Mouse (Mus musculus) erythroblast, embryonic 14.5 days (primary cell): Measurements from ENCODE around the gene Lce1d. TPM values are rescaled to one million over a fixed set of nuclear protein-coding genes. Genes with fewer than 3 reads are reported as not detected.

Experiments used
- H3K27me3 ChIP-seq: 2 replicates; pipeline ENCODE4 v1.6.1; 2012; ENCODE audit warnings: inconsistent platforms; ENCODE audit not compliant: control insufficient read depth
- H3K36me3 ChIP-seq: 2 replicates; pipeline ENCODE4 v1.6.1; 2012; ENCODE audit warnings: mild to moderate bottlenecking, inconsistent platforms; ENCODE audit not compliant: control insufficient read depth
- H3K4me1 ChIP-seq: 2 replicates; pipeline ENCODE4 v1.6.1; 2012; ENCODE audit warnings: inconsistent platforms; ENCODE audit not compliant: control insufficient read depth
- H3K4me3 ChIP-seq: replicated peaks from 2 replicates; pipeline ENCODE3; 2012; ENCODE audit warnings: moderate library complexity, mild to moderate bottlenecking, inconsistent platforms
- H3K9me3 ChIP-seq: 2 replicates; pipeline ENCODE4 v1.6.1; 2012; ENCODE audit warnings: low read length, inconsistent platforms, mixed read lengths; ENCODE audit not compliant: control insufficient read depth
- GATA1 ChIP-seq: IDR thresholded peaks from 2 replicates; pipeline ENCODE4 v1.6.1; 2012; ENCODE audit warnings: low read length, inconsistent platforms, mixed read lengths
- TAL1 ChIP-seq: IDR thresholded peaks from 3 replicates; pipeline ENCODE4 v1.6.1; 2012; ENCODE audit warnings: low read length, inconsistent platforms, mixed read lengths
- polyA plus RNA-seq: library from polyadenylated mRNA; stranded (reverse); fragments of >175 nt; gene quantifications from 2 replicates; pipeline ENCODE4 v1.2.3, GENCODE M21; 2012

Lce1d gene
- polyA plus RNA-seq, 1 experiment: not detected

DNA sequence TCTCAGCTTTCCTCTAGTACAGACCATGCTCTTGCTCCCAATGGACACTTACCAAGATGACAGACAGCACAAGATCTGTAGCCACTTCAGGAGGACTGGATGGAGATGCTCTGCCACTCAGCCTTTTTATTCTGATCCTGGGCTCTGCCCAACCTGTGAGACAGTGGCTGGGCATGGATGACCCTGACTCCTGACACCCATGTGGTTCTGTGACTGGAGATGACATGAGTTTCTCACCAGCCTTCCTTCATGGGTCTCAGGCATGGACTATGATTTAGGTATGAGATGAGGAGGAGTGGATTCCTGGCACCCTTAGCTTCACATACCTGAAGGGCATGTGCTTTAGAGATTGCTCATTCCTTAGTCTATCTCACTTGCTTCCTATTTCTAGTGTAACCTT lies 30.2 kb downstream of the Lce1d start, which contains the start of gene Lce1b:
TSS of gene Lce1b (minus strand) at position 101 of the 400 bp plus-strand sequence.
- Histone ChIP-seq H3K36me3 (no peaks in the 10 kb centered on the region), H3K27me3 (no peaks in the 10 kb centered on the region), H3K4me3 (no peak within 1 kb of the TSS), H3K4me1 (no peaks in the 10 kb centered on the region), H3K9me3 (no peaks in the 10 kb centered on the region)
- TF ChIP-seq TAL1 (no peak), GATA1 (no peak)

- TF ChIP-seq GATA1 (no peak), TAL1 (no peak)
- H3K4me1 ChIP-seq: no peaks in the 10 kb centered on the region
- H3K9me3 ChIP-seq: no peaks in the 10 kb centered on the region
- no peaks in the 10 kb centered on the region for H3K27me3 ChIP-seq
- H3K36me3 ChIP-seq: no peaks in the 10 kb centered on the region
- H3K4me3 ChIP-seq: no peak within 1 kb of the TSS
These were observed 38.8 kb downstream of the Lce1d start, which contains the start of gene Lce1a1 for GRCm38 (mm10) chr3:92648207-92648606. Gene Lce1a1 (minus strand): TSS chr3:92648307.

- TF ChIP-seq GATA1: no peak
- TF ChIP-seq TAL1: no peak
- no peaks in the 10 kb centered on the region for H3K4me1 ChIP-seq
- no peaks in the 10 kb centered on the region for H3K36me3 ChIP-seq
- H3K4me3 ChIP-seq: no peak overlapping the region
- 0 out of 2 replicates have a peak, but pooled peaks cover 3% of the 10 kb centered on the region for H3K9me3 ChIP-seq
- H3K27me3 ChIP-seq: no peaks in the 10 kb centered on the region
These were observed 47.2 kb downstream of the Lce1d start for GRCm38 (mm10) chr3:92639854-92640253.

GRCm38 (mm10) chr3:92638653-92638991 lies 48.4 kb downstream of the Lce1d start:
- H3K4me1 ChIP-seq: no peaks in the 10 kb centered on the region
- TF ChIP-seq GATA1: no peak
- no peak for TF ChIP-seq TAL1
- H3K27me3 ChIP-seq: no peaks in the 10 kb centered on the region
- 0 out of 2 replicates have a peak, but pooled peaks cover 3% of the 10 kb centered on the region for H3K9me3 ChIP-seq
- H3K36me3 ChIP-seq: no peaks in the 10 kb centered on the region
- H3K4me3 ChIP-seq: no peak overlapping the region

DNA sequence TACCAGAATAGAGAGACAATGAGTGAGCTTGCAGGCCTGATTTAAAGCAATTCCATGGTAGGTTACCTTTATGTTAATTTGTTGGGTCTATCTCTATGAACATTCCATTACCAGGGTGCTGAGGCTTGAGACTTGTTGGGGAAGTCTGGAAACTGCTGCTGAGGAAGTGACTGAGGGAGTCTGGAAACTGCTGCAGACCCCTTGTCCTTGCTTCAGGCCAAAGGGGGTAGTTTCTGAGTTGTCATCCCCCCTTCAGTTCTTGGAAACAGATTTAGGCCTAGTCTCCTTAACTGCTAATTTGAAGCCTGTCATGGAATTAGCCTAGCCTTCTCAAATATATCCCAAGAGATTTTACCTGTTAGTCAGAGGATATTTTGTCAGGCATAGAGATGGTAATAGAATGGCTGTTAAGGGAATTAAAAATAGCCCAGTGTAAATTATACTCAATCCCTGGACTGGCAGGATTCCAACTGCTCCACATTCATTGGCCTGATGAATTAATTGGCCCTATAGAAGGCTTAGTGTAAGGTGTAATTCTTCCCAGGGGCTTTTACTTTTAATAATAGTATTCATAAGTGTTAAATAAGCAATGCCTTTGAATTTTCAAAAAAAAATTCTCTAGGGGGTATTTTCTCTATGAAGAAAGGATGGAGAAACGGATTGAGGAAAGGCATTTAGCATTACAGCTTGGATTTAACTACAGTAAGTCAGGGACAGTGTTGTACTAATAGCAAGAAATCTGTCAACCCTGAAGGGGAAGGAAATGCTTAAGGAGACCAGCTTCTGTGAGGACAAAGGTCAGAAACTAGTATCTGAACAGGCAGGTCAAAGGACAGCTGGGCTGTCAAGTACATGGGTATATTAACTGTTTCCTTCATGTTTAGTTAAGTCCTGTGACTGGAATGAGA lies 49.0 kb downstream of the Lce1d start:
- no peak for TF ChIP-seq GATA1
- TF ChIP-seq TAL1: no peak
- Histone ChIP-seq H3K27me3 (no peaks in the 10 kb centered on the region), H3K4me1 (no peaks in the 10 kb centered on the region), H3K4me3 (no peak overlapping the region), H3K36me3 (no peaks in the 10 kb centered on the region), H3K9me3 (0 out of 2 replicates have a peak, but pooled peaks cover 3% of the 10 kb centered on the region)

Other genes starting within 250 kb of the Lce1d start
- not detected in 2 replicates for gene Sprr1b, start 248.4 kb downstream of the Lce1d start, polyA plus RNA-seq
- not detected in 2 replicates for gene Sprr3, start 228.5 kb downstream of the Lce1d start, polyA plus RNA-seq
- not detected in 2 replicates for gene Sprr1a, start 201.3 kb downstream of the Lce1d start, polyA plus RNA-seq
- not detected in 2 replicates for gene Sprr4, start 186.7 kb downstream of the Lce1d start, polyA plus RNA-seq
- not detected in 2 replicates for gene 2310046K23Rik, start 152.7 kb downstream of the Lce1d start, polyA plus RNA-seq
- not detected in 2 replicates for gene Ivl, start 113.5 kb downstream of the Lce1d start, polyA plus RNA-seq
- not detected in 2 replicates for gene Smcp, start 98.2 kb downstream of the Lce1d start, polyA plus RNA-seq
- not detected in 2 replicates for gene 2210017I01Rik, start 79.7 kb downstream of the Lce1d start, polyA plus RNA-seq
- gene Lce6a, start 65.5 kb downstream of the Lce1d start, polyA plus RNA-seq: not detected in 2 replicates
- gene Lce1a1, start 38.9 kb downstream of the Lce1d start, polyA plus RNA-seq: not detected in 2 replicates
- not detected in 2 replicates for gene Lce1b, start 30.3 kb downstream of the Lce1d start, polyA plus RNA-seq
- not detected in 2 replicates for gene Lce1a2, start 16.9 kb downstream of the Lce1d start, polyA plus RNA-seq
- not detected in 2 replicates for gene Lce1c, start 8.0 kb downstream of the Lce1d start, polyA plus RNA-seq
- gene Lce1e, start 21.9 kb upstream of the Lce1d start, polyA plus RNA-seq: not detected in 2 replicates
- not detected in 2 replicates for gene Lce1f, start 33.1 kb upstream of the Lce1d start, polyA plus RNA-seq
- not detected in 2 replicates for gene Gm38119, start 51.9 kb upstream of the Lce1d start, polyA plus RNA-seq
- gene Lce1g, start 65.1 kb upstream of the Lce1d start, polyA plus RNA-seq: not detected in 2 replicates
- not detected in 2 replicates for gene Lce1h, start 77.9 kb upstream of the Lce1d start, polyA plus RNA-seq
- gene Lce1i, start 91.7 kb upstream of the Lce1d start, polyA plus RNA-seq: not detected in 2 replicates
- not detected in 2 replicates for gene Lce1j, start 103.3 kb upstream of the Lce1d start, polyA plus RNA-seq
- not detected in 2 replicates for gene Lce1k, start 120.7 kb upstream of the Lce1d start, polyA plus RNA-seq
- not detected in 2 replicates for gene Kprp, start 140.0 kb upstream of the Lce1d start, polyA plus RNA-seq
- gene Lce1l, start 164.1 kb upstream of the Lce1d start, polyA plus RNA-seq: not detected in 2 replicates
- gene 2310050C09Rik, start 183.0 kb upstream of the Lce1d start, polyA plus RNA-seq: not detected in 2 replicates
- not detected in 2 replicates for gene Lce3a, start 239.0 kb upstream of the Lce1d start, polyA plus RNA-seq
- not detected in 2 replicates for gene Lce3b, start 245.8 kb upstream of the Lce1d start, polyA plus RNA-seq